Mouse (Mus musculus): ENCODE data around the gene Cmss1. TPM values are rescaled to one million over a fixed set of nuclear protein-coding genes. Genes with fewer than 3 reads are reported as not detected.

Cmss1 gene
- polyA plus RNA-seq, 1 experiment: 26.5 TPM

- no peaks in the 10 kb centered on the region for H3K27me3 ChIP-seq (ENCODE audit: control insufficient read depth, insufficient read depth, insufficient read length)
- H3K79me2 ChIP-seq (ENCODE audit: control insufficient read depth, insufficient read depth): no peaks in the 10 kb centered on the region
- no peak overlapping the region for H3K4me2 ChIP-seq (ENCODE audit: low read depth)
- no peak overlapping the region for H3K4me3 ChIP-seq
- H3ac ChIP-seq (ENCODE audit: control insufficient read depth, insufficient read length): no peak overlapping the region
- H3K36me3 ChIP-seq (ENCODE audit: control insufficient read depth, insufficient read depth): no peaks in the 10 kb centered on the region
- TF ChIP-seq POLR2A (IDR thresholded peaks at IDR 0.05; ENCODE audit: insufficient read length, low read depth): no peak
- TF ChIP-seq SRF (IDR thresholded peaks at IDR 0.05; ENCODE audit: control insufficient read depth, insufficient read length, low read depth): no peak
- no peak for TF ChIP-seq MYOD1 (IDR thresholded peaks at IDR 0.05; ENCODE audit: control insufficient read depth in 1 of 3, insufficient read length in 2 of 3, low read depth in 2 of 3)
Measured at GRCm38 (mm10) chr16:57423001-57423800, 183.5 kb downstream of the Cmss1 start.

- Histone ChIP-seq H3K79me2 (ENCODE audit: control insufficient read depth, insufficient read depth) (no peaks in the 10 kb centered on the region), H3K36me3 (ENCODE audit: control insufficient read depth, insufficient read depth) (no peaks in the 10 kb centered on the region), H3ac (ENCODE audit: control insufficient read depth, insufficient read length) (no peak overlapping the region), H3K4me3 (no peak overlapping the region), H3K4me2 (ENCODE audit: low read depth) (peak overlapping the region; percentile 65), H3K27me3 (ENCODE audit: control insufficient read depth, insufficient read depth, insufficient read length) (no peaks in the 10 kb centered on the region)
- TF ChIP-seq E2F4 (IDR thresholded peaks at IDR 0.05; ENCODE audit: insufficient read depth): no peak
- no peak for TF ChIP-seq POLR2A (IDR thresholded peaks at IDR 0.05; ENCODE audit: insufficient read length, low read depth)
- TF ChIP-seq TCF3 (IDR thresholded peaks at IDR 0.05; ENCODE audit: insufficient read length, low read depth): no peak
- TF ChIP-seq REST (IDR thresholded peaks at IDR 0.05; ENCODE audit: insufficient read depth, insufficient read length): no peak
- no peak for TF ChIP-seq CEBPB (IDR thresholded peaks at IDR 0.05; ENCODE audit: insufficient read depth, poor library complexity, severe bottlenecking)
Measured at GRCm38 (mm10) chr16:57421680-57422417, 184.8 kb downstream of the Cmss1 start.

GRCm38 (mm10) chr16:57420773-57421556 is 185.7 kb downstream of the Cmss1 start:
- peak overlapping the region; percentile 65 for H3K4me2 ChIP-seq (ENCODE audit: low read depth)
- no peaks in the 10 kb centered on the region for H3K36me3 ChIP-seq (ENCODE audit: control insufficient read depth, insufficient read depth)
- no peak overlapping the region for H3ac ChIP-seq (ENCODE audit: control insufficient read depth, insufficient read length)
- TF ChIP-seq TCF3 (IDR thresholded peaks at IDR 0.05; ENCODE audit: insufficient read length, low read depth): no peak
- TF ChIP-seq E2F4 (IDR thresholded peaks at IDR 0.05; ENCODE audit: insufficient read depth): no peak
- TF ChIP-seq POLR2AphosphoS2 (IDR thresholded peaks at IDR 0.05; ENCODE audit: insufficient read length, low read depth): no peak
- no peak for TF ChIP-seq POLR2A (IDR thresholded peaks at IDR 0.05; ENCODE audit: insufficient read length, low read depth)
- no peak for TF ChIP-seq MYOD1 (IDR thresholded peaks at IDR 0.05; ENCODE audit: control insufficient read depth in 1 of 3, insufficient read length in 2 of 3, low read depth in 2 of 3)
- no peak for TF ChIP-seq MYOG (IDR thresholded peaks at IDR 0.05; ENCODE audit: control insufficient read depth in 1 of 3, insufficient read depth in 1 of 3, insufficient read length in 2 of 3, low read depth in 2 of 3)
- TF ChIP-seq SRF (IDR thresholded peaks at IDR 0.05; ENCODE audit: control insufficient read depth, insufficient read length, low read depth): no peak
- no peak for TF ChIP-seq TCF12 (IDR thresholded peaks at IDR 0.05; ENCODE audit: insufficient read depth, poor library complexity, severe bottlenecking)
- no peak for TF ChIP-seq MAX (IDR thresholded peaks at IDR 0.05; ENCODE audit: low read depth)
- no peak for TF ChIP-seq CEBPB (IDR thresholded peaks at IDR 0.05; ENCODE audit: insufficient read depth, poor library complexity, severe bottlenecking)
- TF ChIP-seq USF1 (IDR thresholded peaks at IDR 0.05; ENCODE audit: low read depth): no peak
- no peak for TF ChIP-seq REST (IDR thresholded peaks at IDR 0.05; ENCODE audit: insufficient read depth, insufficient read length)
- H3K79me2 ChIP-seq (ENCODE audit: control insufficient read depth, insufficient read depth): no peaks in the 10 kb centered on the region
- no peak overlapping the region for H3K4me3 ChIP-seq
- H3K27me3 ChIP-seq (ENCODE audit: control insufficient read depth, insufficient read depth, insufficient read length): no peaks in the 10 kb centered on the region

DNA sequence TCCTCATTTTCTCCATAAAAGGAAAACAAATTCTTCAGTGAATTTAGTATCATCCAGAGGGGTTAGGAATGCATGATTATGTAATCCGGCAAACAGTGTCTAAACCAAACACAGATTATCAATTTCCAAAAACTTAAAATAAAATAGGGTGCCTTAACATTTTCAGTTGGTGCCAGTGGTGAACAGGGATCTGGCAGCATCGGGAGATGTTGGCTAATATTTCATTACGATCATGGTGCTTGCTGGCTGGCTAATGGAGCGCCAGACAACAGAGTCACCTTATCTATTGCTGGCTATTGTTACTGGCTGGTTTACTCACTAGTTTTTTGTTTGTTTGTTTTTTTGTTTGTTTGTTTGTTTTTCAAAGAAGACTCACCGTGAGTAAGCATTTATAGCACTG is 186.8 kb downstream of the Cmss1 start:
- peak overlapping the region; percentile 65 for H3K4me2 ChIP-seq (ENCODE audit: low read depth)
- H3K4me3 ChIP-seq: no peak overlapping the region
- TF ChIP-seq TCF3 (IDR thresholded peaks at IDR 0.05; ENCODE audit: insufficient read length, low read depth) (no peak), MYOG (IDR thresholded peaks at IDR 0.05; ENCODE audit: control insufficient read depth in 1 of 3, insufficient read depth in 1 of 3, insufficient read length in 2 of 3, low read depth in 2 of 3) (no peak), CEBPB (IDR thresholded peaks at IDR 0.05; ENCODE audit: insufficient read depth, poor library complexity, severe bottlenecking) (no peak), TCF12 (IDR thresholded peaks at IDR 0.05; ENCODE audit: insufficient read depth, poor library complexity, severe bottlenecking) (no peak), E2F4 (IDR thresholded peaks at IDR 0.05; ENCODE audit: insufficient read depth) (no peak), MYOD1 (IDR thresholded peaks at IDR 0.05; ENCODE audit: control insufficient read depth in 1 of 3, insufficient read length in 2 of 3, low read depth in 2 of 3) (no peak), POLR2A (IDR thresholded peaks at IDR 0.05; ENCODE audit: insufficient read length, low read depth) (no peak), POLR2AphosphoS2 (IDR thresholded peaks at IDR 0.05; ENCODE audit: insufficient read length, low read depth) (no peak), REST (IDR thresholded peaks at IDR 0.05; ENCODE audit: insufficient read depth, insufficient read length) (no peak), MAX (IDR thresholded peaks at IDR 0.05; ENCODE audit: low read depth) (no peak), USF1 (IDR thresholded peaks at IDR 0.05; ENCODE audit: low read depth) (no peak), SRF (IDR thresholded peaks at IDR 0.05; ENCODE audit: control insufficient read depth, insufficient read length, low read depth) (no peak)
- H3K79me2 ChIP-seq (ENCODE audit: control insufficient read depth, insufficient read depth): no peaks in the 10 kb centered on the region
- no peaks in the 10 kb centered on the region for H3K36me3 ChIP-seq (ENCODE audit: control insufficient read depth, insufficient read depth)
- H3ac ChIP-seq (ENCODE audit: control insufficient read depth, insufficient read length): peak overlapping the region; percentile 27
- no peaks in the 10 kb centered on the region for H3K27me3 ChIP-seq (ENCODE audit: control insufficient read depth, insufficient read depth, insufficient read length)

Data from myocyte (in vitro differentiated cells).